Mouse (Mus musculus): ENCODE measurements around the gene Apobec2. TPM values are rescaled to one million over a fixed set of nuclear protein-coding genes. Genes with fewer than 3 reads are reported as not detected.

Apobec2 gene
- total and polyA plus RNA-seq, 3 experiments: 0.21 to 0.70 TPM; not detected in 1

DNA sequence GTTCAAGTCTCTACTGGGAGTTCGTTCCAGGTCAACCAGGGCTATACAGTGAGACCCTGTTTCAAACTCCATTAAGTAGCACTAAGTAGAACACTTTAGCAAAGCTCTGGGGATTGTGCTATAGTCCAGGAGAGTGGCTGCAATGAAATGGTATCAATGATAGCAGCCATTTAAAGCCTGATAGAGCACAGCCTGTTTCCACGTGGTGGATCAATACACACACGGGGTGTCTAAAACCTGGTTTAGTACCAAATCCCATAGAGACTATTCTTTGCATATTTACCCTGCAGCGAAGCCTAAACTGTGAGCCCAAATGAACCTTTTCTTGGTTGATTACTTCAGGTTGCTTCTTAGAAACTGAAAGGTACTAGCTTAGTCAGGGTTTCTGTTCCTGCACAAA, 31.0 kb downstream of the Apobec2 start:
- Histone ChIP-seq H3K9ac (ENCODE audit: insufficient read depth, low read depth) (peak overlapping the region; percentile 48), H3K4me3 (replicated peaks in 1 of 3; ENCODE audit: low read depth in 2 of 3, low read length in 2 of 3, poor library complexity in 1 of 3) (no peak overlapping the region), H3K4me2 (ENCODE audit: insufficient read depth, low read depth, poor library complexity, severe bottlenecking) (peak overlapping the region; percentile 82), H3K27me3 (replicated peaks) (no peaks in the 10 kb centered on the region), H3K27ac (ENCODE audit: insufficient read depth, low read depth) (peak overlapping the region; percentile 91), H3K9me3 (replicated peaks; ENCODE audit: low read length) (no peaks in the 10 kb centered on the region), H3K4me1 (ENCODE audit: control insufficient read depth in 1 of 2, insufficient read depth in 2 of 2) (peaks cover 19 to 66% of the 10 kb centered on the region in 2 experiments), H3K79me2 (replicated peaks; ENCODE audit: control insufficient read depth, extremely low read depth, insufficient read depth, poor library complexity, severe bottlenecking) (peaks cover 83% of the 10 kb centered on the region), H3K36me3 (replicated peaks in 1 of 2; ENCODE audit: control insufficient read depth in 1 of 2, insufficient read depth in 1 of 2, low read length in 1 of 2) (peaks cover 27 to 82% of the 10 kb centered on the region in 2 experiments)
- TF ChIP-seq TBP (conservative IDR thresholded peaks at IDR 0.05; ENCODE audit: low read depth, low read length): no peak
- peak; percentile 34; the same call in 1 of the 2 replicates for TF ChIP-seq MAX (IDR thresholded peaks at IDR 0.05; ENCODE audit: low read length)
- peak; percentile 67 for TF ChIP-seq MYC (IDR thresholded peaks at IDR 0.05; ENCODE audit: low read depth, low read length)
- dilution Hi-C loops (cut with MboI; ENCODE audit: extremely low pct_ligation_motif_present, extremely low pct_unique_long_range_greater_than_20kb, low sequenced_read_pairs) (no loop called here), in situ Hi-C loops (cut with MboI; ENCODE audit: low pct_ligation_motif_present, low pct_unique_long_range_greater_than_20kb, low sequenced_read_pairs) (no loop called here)
- DNase-seq (ENCODE audit: extremely low read depth): peak; percentile 35

GRCm38 (mm10) chr17:48392616-48393015, 40.1 kb downstream of the Apobec2 start:
- Histone ChIP-seq H3K4me1 (ENCODE audit: control insufficient read depth in 1 of 2, insufficient read depth in 2 of 2) (no peaks in the 10 kb centered on the region), H3K36me3 (replicated peaks in 1 of 2; ENCODE audit: control insufficient read depth in 1 of 2, insufficient read depth in 1 of 2, low read length in 1 of 2) (peaks cover 88 to 100% of the 10 kb centered on the region in 2 experiments), H3K4me3 (replicated peaks in 1 of 3; ENCODE audit: low read depth in 2 of 3, low read length in 2 of 3, poor library complexity in 1 of 3) (no peak overlapping the region), H3K9me3 (replicated peaks; ENCODE audit: low read length) (no peaks in the 10 kb centered on the region), H3K9ac (ENCODE audit: insufficient read depth, low read depth) (no peak overlapping the region), H3K27me3 (replicated peaks) (no peaks in the 10 kb centered on the region), H3K79me2 (replicated peaks; ENCODE audit: control insufficient read depth, extremely low read depth, insufficient read depth, poor library complexity, severe bottlenecking) (peaks cover 13% of the 10 kb centered on the region), H3K4me2 (ENCODE audit: insufficient read depth, low read depth, poor library complexity, severe bottlenecking) (no peak overlapping the region), H3K27ac (ENCODE audit: insufficient read depth, low read depth) (no peak overlapping the region)
- dilution Hi-C loops (cut with MboI; ENCODE audit: extremely low pct_ligation_motif_present, extremely low pct_unique_long_range_greater_than_20kb, low sequenced_read_pairs) (no loop called here), in situ Hi-C loops (cut with MboI; ENCODE audit: low pct_ligation_motif_present, low pct_unique_long_range_greater_than_20kb, low sequenced_read_pairs) (no loop called here)
- no peak for DNase-seq (ENCODE audit: extremely low read depth)
- TF ChIP-seq BHLHE40 (IDR thresholded peaks at IDR 0.05; ENCODE audit: low read depth, low read length) (no peak), KAT2A (IDR thresholded peaks at IDR 0.05; ENCODE audit: insufficient replicate concordance, low read length) (no peak), MAX (IDR thresholded peaks at IDR 0.05; ENCODE audit: low read length) (no peak), MXI1 (IDR thresholded peaks at IDR 0.05; ENCODE audit: low read depth, low read length) (no peak), MEF2A (IDR thresholded peaks at IDR 0.05; ENCODE audit: borderline replicate concordance, low read depth, low read length) (no peak), SMC3 (IDR thresholded peaks at IDR 0.05; ENCODE audit: low read depth, low read length) (no peak), HCFC1 (IDR thresholded peaks at IDR 0.05; ENCODE audit: low read depth, low read length) (no peak), RAD21 (IDR thresholded peaks at IDR 0.05; ENCODE audit: low read depth, low read length) (no peak), USF1 (IDR thresholded peaks at IDR 0.05; ENCODE audit: low read depth, low read length) (no peak), ZNF384 (IDR thresholded peaks at IDR 0.05; ENCODE audit: low read depth, low read length) (no peak), MAZ (IDR thresholded peaks at IDR 0.05; ENCODE audit: low read depth, low read length) (no peak)

DNA sequence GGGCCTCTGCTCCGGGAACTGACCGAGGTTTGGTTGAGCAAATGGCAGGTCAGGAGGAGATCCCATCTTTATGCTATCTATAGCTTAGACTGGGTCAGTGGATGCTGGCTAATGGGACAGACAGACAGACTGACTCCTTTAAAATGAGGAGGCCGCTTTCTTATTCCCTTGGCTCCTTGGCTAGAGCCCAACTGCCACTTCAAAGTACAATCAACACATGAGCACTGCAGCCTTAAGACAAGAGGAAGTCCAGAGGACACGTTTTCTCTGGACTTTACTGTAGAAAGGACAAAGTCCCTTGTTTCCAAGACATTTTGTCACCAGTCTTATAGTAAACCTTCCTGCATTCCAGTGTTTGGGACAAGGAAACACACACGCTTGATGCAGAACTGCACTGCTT, 41.3 kb downstream of the Apobec2 start:
- dilution Hi-C loops (cut with MboI; ENCODE audit: extremely low pct_ligation_motif_present, extremely low pct_unique_long_range_greater_than_20kb, low sequenced_read_pairs) (no loop called here), in situ Hi-C loops (cut with MboI; ENCODE audit: low pct_ligation_motif_present, low pct_unique_long_range_greater_than_20kb, low sequenced_read_pairs) (no loop called here)
- H3K9ac ChIP-seq (ENCODE audit: insufficient read depth, low read depth): no peak overlapping the region
- H3K27me3 ChIP-seq (replicated peaks): no peaks in the 10 kb centered on the region
- DNase-seq (ENCODE audit: extremely low read depth): no peak
- peaks cover 0 to 1% of the 10 kb centered on the region in 2 experiments; a peak in 2 of 4 replicates for H3K4me1 ChIP-seq (ENCODE audit: control insufficient read depth in 1 of 2, insufficient read depth in 2 of 2)
- TF ChIP-seq JUND (conservative IDR thresholded peaks at IDR 0.05; ENCODE audit: low read depth, low read length) (no peak), CTCF (conservative IDR thresholded peaks at IDR 0.05 in 1 of 2, IDR thresholded peaks at IDR 0.05 in 1 of 2; ENCODE audit: low read depth in 2 of 2, low read length in 2 of 2) (no peak), PAX5 (IDR thresholded peaks at IDR 0.05; ENCODE audit: low read length) (no peak), POLR2A (IDR thresholded peaks at IDR 0.05; ENCODE audit: low read depth, low read length) (peak; percentile 16; the same call in 1 of the 2 replicates), ZNF384 (IDR thresholded peaks at IDR 0.05; ENCODE audit: low read depth, low read length) (no peak), POLR2AphosphoS2 (IDR thresholded peaks at IDR 0.05; ENCODE audit: low read depth, low read length) (no peak), RCOR1 (conservative IDR thresholded peaks at IDR 0.05; ENCODE audit: low read depth, low read length) (no peak), MAFK (IDR thresholded peaks at IDR 0.05; ENCODE audit: insufficient replicate concordance, low read length) (no peak)
- H3K4me3 ChIP-seq (replicated peaks in 1 of 3; ENCODE audit: low read depth in 2 of 3, low read length in 2 of 3, poor library complexity in 1 of 3): no peak overlapping the region
- peaks cover 2% of the 10 kb centered on the region for H3K79me2 ChIP-seq (replicated peaks; ENCODE audit: control insufficient read depth, extremely low read depth, insufficient read depth, poor library complexity, severe bottlenecking)
- H3K36me3 ChIP-seq (replicated peaks in 1 of 2; ENCODE audit: control insufficient read depth in 1 of 2, insufficient read depth in 1 of 2, low read length in 1 of 2): peaks cover 82 to 99% of the 10 kb centered on the region in 2 experiments
- no peaks in the 10 kb centered on the region for H3K9me3 ChIP-seq (replicated peaks; ENCODE audit: low read length)
- no peak overlapping the region for H3K4me2 ChIP-seq (ENCODE audit: insufficient read depth, low read depth, poor library complexity, severe bottlenecking)
- H3K27ac ChIP-seq (ENCODE audit: insufficient read depth, low read depth): no peak overlapping the region
